Comparison of ENCODE assay signal across 30 mouse cellular contexts in the genomic region with DNA sequence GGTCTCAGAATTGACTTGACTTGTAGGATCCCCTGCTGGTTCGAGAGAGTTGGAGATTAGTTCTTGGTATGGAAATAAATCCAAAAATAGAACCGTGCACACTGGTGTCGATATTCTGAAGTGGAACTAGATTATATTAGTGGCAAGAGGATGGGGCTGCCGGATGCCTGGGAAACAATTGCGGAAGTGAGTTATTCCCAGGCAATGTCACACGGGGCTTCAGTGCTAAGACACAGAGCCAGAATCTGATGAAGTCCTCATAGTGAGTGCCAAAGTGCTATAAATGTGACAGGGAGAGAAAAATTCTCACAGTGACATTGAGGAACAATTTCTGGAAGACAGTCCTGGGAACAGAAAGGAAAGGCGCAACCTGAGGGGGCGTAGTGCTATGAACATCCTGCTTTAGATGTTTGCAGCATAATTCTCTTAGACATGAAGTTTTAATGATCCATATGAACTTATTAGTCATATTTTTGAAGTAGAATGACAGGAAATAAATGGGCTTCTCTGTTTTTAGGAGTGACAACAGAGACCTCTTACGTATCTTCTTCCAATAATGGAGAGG.
DNase-seq lines count a peak whose midpoint lies in the region; ATAC-seq and TF ChIP-seq lines count a peak whose summit lies in the region.
"Had no signal": no experiment of that assay in that cellular context is flagged by ENCODE, and none has a peak within 500 bp of the region (broad histone marks: within the 10 kb centered on the region; RNA-seq: fewer than 3 reads in every experiment).

No protein-coding gene starts in this region.

- 65% methylated on average over 9 of the region's 9 CpGs for WGBS in kidney, postnatal 0 days
- 58% methylated on average over 9 of the region's 9 CpGs for WGBS in heart, embryonic 11.5 days (ENCODE audit: insufficient replicate concordance)
- 51% methylated on average over 9 of the region's 9 CpGs for WGBS in heart, embryonic 15.5 days

- TF ChIP-seq CTCF in gastrocnemius, adult 2 months (IDR thresholded peaks at IDR 0.05), result no peak; the same call in 1 of the 2 replicates
- TF ChIP-seq CTCF in kidney, postnatal 0 days (IDR thresholded peaks at IDR 0.05; ENCODE audit: low read depth), result no peak; the same call in 1 of the 2 replicates

- intact Hi-C loops in gastrocnemius, adult 2 months (cut with DNase I), result no loop called here
- intact Hi-C loops in gastrocnemius, postnatal 36 days (cut with DNase I), result loop anchor here (5.0 kb wide), 1 partner anchor 110 kb away; no protein-coding TSS in a partner anchor

- peak overlapping the region; percentile 45 for H3K4me3 ChIP-seq in gastrocnemius, adult 2 months
- no peak overlapping the region for H3K4me3 ChIP-seq in kidney, postnatal 0 days (replicated peaks; ENCODE audit: low read depth, low read length)
- H3K4me3 ChIP-seq in heart, embryonic 11.5 days (ENCODE audit: low read depth, low read length), result no peak overlapping the region
- H3K4me3 ChIP-seq in heart, embryonic 15.5 days, result 0 out of 2 replicates have a peak overlapping the region, but pooled peaks have one; percentile 3
- H3K4me3 ChIP-seq: embryonic facial prominence, embryonic 12.5 days; limb, embryonic 10.5 days; limb, embryonic 15.5 days; liver, embryonic 13.5 days; midbrain, embryonic 10.5 days; midbrain, embryonic 15.5 days; neural tube, embryonic 12.5 days had no signal

- no peaks in the 10 kb centered on the region for H3K36me3 ChIP-seq in kidney, postnatal 0 days (ENCODE audit: insufficient read depth, low read length)
- no peaks in the 10 kb centered on the region for H3K36me3 ChIP-seq in heart, embryonic 11.5 days (ENCODE audit: control insufficient read depth, insufficient read depth, low read length)
- H3K36me3 ChIP-seq in heart, embryonic 15.5 days, result no peaks in the 10 kb centered on the region
- H3K36me3 ChIP-seq: embryonic facial prominence, embryonic 12.5 days; G1E; limb, embryonic 10.5 days; limb, embryonic 15.5 days; liver, embryonic 13.5 days; midbrain, embryonic 10.5 days; midbrain, embryonic 15.5 days; neural tube, embryonic 12.5 days had no signal

- no peaks in the 10 kb centered on the region for H3K27me3 ChIP-seq in kidney, postnatal 0 days (ENCODE audit: insufficient read depth, low read length)
- H3K27me3 ChIP-seq in heart, embryonic 11.5 days (ENCODE audit: control insufficient read depth, insufficient read depth, low read length), result no peaks in the 10 kb centered on the region
- no peaks in the 10 kb centered on the region for H3K27me3 ChIP-seq in heart, embryonic 15.5 days
- H3K27me3 ChIP-seq: embryonic facial prominence, embryonic 12.5 days; limb, embryonic 15.5 days; liver, embryonic 13.5 days; midbrain, embryonic 15.5 days; neural tube, embryonic 12.5 days had no signal

- DNase-seq in gastrocnemius, adult 2 months, result no peak
- DNase-seq in gastrocnemius, postnatal 36 days, result no peak
- peak; percentile 72 for DNase-seq in kidney, postnatal 0 days (ENCODE audit: low spot score)
- DNase-seq in kidney, adult 9 months, result no peak
- no peak for DNase-seq in embryo, embryonic 10.5 days (ENCODE audit: low spot score)
- no peak for DNase-seq in adrenal gland, adult 2 months
- DNase-seq: adrenal gland, postnatal 14 days; cerebellum, adult 11 months; cerebellum, adult 9-10 months; cerebellum, postnatal 36 days; embryo, embryonic 11 days; layer of hippocampus, postnatal 36 days; liver, embryonic 13.5 days; lung, adult 18-20 months; lung, postnatal 14 days; right cerebral cortex, adult 18-20 months; thymus, adult 2 months; thymus, postnatal 36 days had no signal

- no peak overlapping the region for H3K4me2 ChIP-seq in kidney, postnatal 0 days (ENCODE audit: low read length)
- peak overlapping the region; percentile 2; the same call in 1 of the 2 replicates for H3K4me2 ChIP-seq in heart, embryonic 11.5 days
- peak overlapping the region; percentile 40 for H3K4me2 ChIP-seq in heart, embryonic 15.5 days
- H3K4me2 ChIP-seq: embryonic facial prominence, embryonic 12.5 days; hindbrain, embryonic 14.5 days; limb, embryonic 15.5 days; liver, embryonic 13.5 days; midbrain, embryonic 15.5 days; neural tube, embryonic 12.5 days had no signal

- no peaks in the 10 kb centered on the region for H3K9me3 ChIP-seq in kidney, postnatal 0 days (replicated peaks; ENCODE audit: low read length)
- H3K9me3 ChIP-seq in heart, embryonic 11.5 days (replicated peaks; ENCODE audit: control insufficient read depth, low read length), result no peaks in the 10 kb centered on the region
- no peaks in the 10 kb centered on the region for H3K9me3 ChIP-seq in heart, embryonic 15.5 days (replicated peaks)
- H3K9me3 ChIP-seq: embryonic facial prominence, embryonic 12.5 days; limb, embryonic 10.5 days; limb, embryonic 15.5 days; liver, embryonic 13.5 days; midbrain, embryonic 10.5 days; midbrain, embryonic 15.5 days; neural tube, embryonic 12.5 days had no signal

- H3K9ac ChIP-seq in kidney, postnatal 0 days (ENCODE audit: low read depth, low read length), result no peak overlapping the region
- no peak overlapping the region for H3K9ac ChIP-seq in heart, embryonic 11.5 days (ENCODE audit: low read depth, low read length)
- no peak overlapping the region for H3K9ac ChIP-seq in heart, embryonic 15.5 days
- H3K9ac ChIP-seq: embryonic facial prominence, embryonic 12.5 days; hindbrain, embryonic 14.5 days; limb, embryonic 15.5 days; liver, embryonic 13.5 days; midbrain, embryonic 15.5 days; neural tube, embryonic 12.5 days had no signal

- H3K4me1 ChIP-seq in kidney, postnatal 0 days (replicated peaks; ENCODE audit: insufficient read depth, low read length), result no peaks in the 10 kb centered on the region
- H3K4me1 ChIP-seq in heart, embryonic 11.5 days (ENCODE audit: control insufficient read depth, insufficient read depth, low read length), result 0 out of 2 replicates have a peak, but pooled peaks cover 2% of the 10 kb centered on the region
- H3K4me1 ChIP-seq in heart, embryonic 15.5 days (replicated peaks), result 0 out of 2 replicates have a peak, but pooled peaks cover 2% of the 10 kb centered on the region
- H3K4me1 ChIP-seq: embryonic facial prominence, embryonic 12.5 days; limb, embryonic 15.5 days; liver, embryonic 13.5 days; midbrain, embryonic 10.5 days; midbrain, embryonic 15.5 days; neural tube, embryonic 12.5 days had no signal

- H3K27ac ChIP-seq in gastrocnemius, adult 2 months, result no peak overlapping the region
- no peak overlapping the region for H3K27ac ChIP-seq in kidney, postnatal 0 days
- no peak overlapping the region for H3K27ac ChIP-seq in heart, embryonic 11.5 days (ENCODE audit: low read depth, low read length)
- H3K27ac ChIP-seq in heart, embryonic 15.5 days, result no peak overlapping the region
- H3K27ac ChIP-seq: embryonic facial prominence, embryonic 12.5 days; hindbrain, embryonic 14.5 days; limb, embryonic 10.5 days; limb, embryonic 15.5 days; liver, embryonic 13.5 days; midbrain, embryonic 10.5 days; midbrain, embryonic 15.5 days; neural tube, embryonic 12.5 days had no signal

- ATAC-seq in kidney, postnatal 0 days (replicated peaks; ENCODE audit: low FRiP score, low read depth), result no peak
- no peak for ATAC-seq in heart, embryonic 11.5 days (replicated peaks; ENCODE audit: insufficient number of reproducible peaks, low FRiP score, low TSS enrichment)
- 0 out of 2 replicates have a peak, but pooled peaks have one; percentile 14 for ATAC-seq in heart, embryonic 15.5 days (replicated peaks; ENCODE audit: insufficient number of reproducible peaks, insufficient read depth, low FRiP score, low read depth)
- ATAC-seq: forebrain, embryonic 14.5 days; intestine, postnatal 0 days; midbrain, embryonic 15.5 days had no signal

Comparison
In these comparisons a context has a peak if more than half of its experiments do, and no peak if none do; other contexts are left out.
1. H3K4me3 ChIP-seq: peak in gastrocnemius, adult 2 months (single experiment) and heart, embryonic 15.5 days (single experiment); none in kidney, postnatal 0 days (single experiment) and heart, embryonic 11.5 days (single experiment).